In genomic region chr9:16342577-16342976, GRCm38 (mm10) we compare ENCODE assay signal across 18 mouse cellular contexts.
"Had no signal": no experiment of that assay in that cellular context is flagged by ENCODE, and none has a peak within 500 bp of the region (broad histone marks: within the 10 kb centered on the region; RNA-seq: fewer than 3 reads in every experiment).

No protein-coding gene starts in this region.

- H3K36me3 ChIP-seq: midbrain, embryonic 10.5 days; midbrain, embryonic 12.5 days; neural tube, embryonic 13.5 days; neural tube, embryonic 15.5 days had no signal

- H3K27me3 ChIP-seq: midbrain, embryonic 12.5 days; neural tube, embryonic 13.5 days; neural tube, embryonic 15.5 days had no signal

- DNase-seq: lung, embryonic 14.5 days; lung, postnatal 10 days; lung, postnatal 4 days; midbrain, embryonic 14.5 days; retina, postnatal 1 day; right cerebral cortex, adult 18-20 months; right cerebral cortex, postnatal 25 days; right cerebral cortex, postnatal 4 days; spleen, adult 18-20 months; thymus, adult 18-20 months; thymus, postnatal 25 days; thymus, postnatal 4 days had no signal

- H3K9me3 ChIP-seq: midbrain, embryonic 10.5 days; midbrain, embryonic 12.5 days; neural tube, embryonic 13.5 days; neural tube, embryonic 15.5 days had no signal

- H3K27ac ChIP-seq: midbrain, embryonic 10.5 days; midbrain, embryonic 12.5 days; neural tube, embryonic 13.5 days; neural tube, embryonic 15.5 days had no signal

- H3K4me3 ChIP-seq: midbrain, embryonic 10.5 days; midbrain, embryonic 12.5 days; myocyte; neural tube, embryonic 13.5 days; neural tube, embryonic 15.5 days had no signal

- ATAC-seq: midbrain, embryonic 16.5 days had no signal

- H3K4me2 ChIP-seq: lung, embryonic 14.5 days; midbrain, embryonic 12.5 days; neural tube, embryonic 13.5 days; neural tube, embryonic 15.5 days had no signal

- H3K9ac ChIP-seq: lung, embryonic 14.5 days; midbrain, embryonic 12.5 days; neural tube, embryonic 13.5 days; neural tube, embryonic 15.5 days had no signal
